Mouse (Mus musculus): ENCODE measurements at regions not wholly inside any gene's neighbourhood (a gene's known extent, or its start where the extent isn't known, plus 50 kb on each side); places are given as distances from the start of the nearest gene placed in this dataset.

GRCm38 (mm10) chr7:133204485-133204884, 80.3 kb upstream of the Ctbp2 start:
- no peaks in the 10 kb centered on the region for H3K27me3 ChIP-seq (ENCODE audit: control insufficient read depth, insufficient read depth, low read length)
- no peak overlapping the region for H3K27ac ChIP-seq (replicated peaks; ENCODE audit: insufficient read depth, low read depth, low read length)
- no peaks in the 10 kb centered on the region for H3K79me2 ChIP-seq (ENCODE audit: control insufficient read depth, insufficient read depth, low read length)
- no peaks in the 10 kb centered on the region; the same call in 1 of the 2 replicates for H3K4me1 ChIP-seq (ENCODE audit: control insufficient read depth, insufficient read depth, low read length)
- H3K36me3 ChIP-seq (ENCODE audit: control insufficient read depth, insufficient read depth, low read length) = no peaks in the 10 kb centered on the region
- H3K4me3 ChIP-seq (ENCODE audit: insufficient read depth, low read depth, low read length) = no peak overlapping the region
- DNase-seq (ENCODE audit: extremely low read depth, low read depth, low spot score) = no peak
- TF ChIP-seq POLR2A (IDR thresholded peaks at IDR 0.05; ENCODE audit: extremely low read depth, insufficient read depth, low read length) = no peak
- no peak for TF ChIP-seq CTCF (IDR thresholded peaks at IDR 0.05; ENCODE audit: low read depth, low read length)
- 76% methylated on average over 1 of the region's 1 CpGs for WGBS
- H3K9ac ChIP-seq (ENCODE audit: low read depth, low read length) = no peak overlapping the region

DNA sequence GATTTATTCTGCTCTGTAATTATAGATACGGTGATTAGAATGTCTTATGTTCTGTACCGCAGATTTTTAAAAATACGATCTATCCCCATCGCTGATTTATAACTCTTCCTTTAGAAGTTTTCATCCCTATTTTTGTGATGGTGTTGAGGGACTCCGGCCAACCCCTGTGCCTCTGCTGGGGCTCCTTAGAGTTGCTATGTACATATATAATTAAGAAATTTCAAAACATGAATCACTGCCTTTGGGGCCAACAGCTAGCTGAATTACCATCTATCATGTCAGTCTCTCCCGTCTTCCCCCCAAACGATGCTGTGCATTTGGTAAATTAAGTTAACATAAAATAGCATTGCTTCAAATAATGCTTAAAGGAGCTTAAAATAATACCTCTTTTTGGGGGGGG, 79.8 kb upstream of the Ctbp2 start:
- Histone ChIP-seq H3K9ac (ENCODE audit: low read depth, low read length) (no peak overlapping the region), H3K79me2 (ENCODE audit: control insufficient read depth, insufficient read depth, low read length) (no peaks in the 10 kb centered on the region), H3K4me1 (ENCODE audit: control insufficient read depth, insufficient read depth, low read length) (no peaks in the 10 kb centered on the region; the same call in 1 of the 2 replicates), H3K27me3 (ENCODE audit: control insufficient read depth, insufficient read depth, low read length) (no peaks in the 10 kb centered on the region), H3K4me3 (ENCODE audit: insufficient read depth, low read depth, low read length) (no peak overlapping the region), H3K27ac (replicated peaks; ENCODE audit: insufficient read depth, low read depth, low read length) (no peak overlapping the region), H3K36me3 (ENCODE audit: control insufficient read depth, insufficient read depth, low read length) (no peaks in the 10 kb centered on the region)
- WGBS = 93% methylated on average over 7 of the region's 7 CpGs
- DNase-seq (ENCODE audit: extremely low read depth, low read depth, low spot score) = no peak
- TF ChIP-seq CTCF (IDR thresholded peaks at IDR 0.05; ENCODE audit: low read depth, low read length) (no peak), POLR2A (IDR thresholded peaks at IDR 0.05; ENCODE audit: extremely low read depth, insufficient read depth, low read length) (no peak)

DNA sequence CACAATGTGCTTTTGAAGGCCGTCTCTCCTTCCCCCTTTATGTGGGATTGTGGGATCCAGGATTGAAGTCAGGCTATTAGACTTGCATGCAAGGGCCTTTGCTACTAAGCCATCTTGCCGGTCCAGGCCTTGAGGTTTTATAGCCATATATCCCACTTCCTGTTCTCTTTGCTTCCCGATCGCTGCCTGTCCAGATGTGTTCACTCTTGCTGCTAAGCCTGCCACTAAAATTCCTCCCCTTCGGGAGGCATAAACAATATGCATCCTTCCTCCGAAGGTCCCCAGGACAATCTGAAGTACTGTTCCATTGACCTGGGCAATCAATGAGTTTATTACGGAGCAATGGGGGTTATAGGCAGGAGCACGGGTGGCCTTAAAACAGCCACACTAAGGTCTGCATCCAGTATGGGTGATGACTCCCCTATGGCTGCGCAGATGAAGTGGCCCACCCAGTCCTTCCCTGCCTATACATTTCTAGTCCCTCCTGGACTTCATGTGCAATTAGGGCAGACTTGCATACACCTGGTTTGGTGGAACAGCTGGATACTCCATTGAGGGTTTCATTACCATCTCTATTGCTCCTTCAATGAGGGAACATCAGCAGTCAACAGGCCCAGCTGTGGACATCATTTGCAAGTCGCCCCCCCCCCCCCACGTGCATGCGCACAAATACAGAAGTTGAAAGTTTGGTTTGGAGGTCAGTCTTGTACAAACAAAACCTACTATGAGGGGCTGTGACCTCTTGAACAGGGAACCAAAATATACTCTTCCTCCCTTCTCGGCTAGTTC, 78.1 kb upstream of the Ctbp2 start:
- Histone ChIP-seq H3K36me3 (ENCODE audit: control insufficient read depth, insufficient read depth, low read length) (no peaks in the 10 kb centered on the region), H3K4me3 (ENCODE audit: insufficient read depth, low read depth, low read length) (no peak overlapping the region), H3K9ac (ENCODE audit: low read depth, low read length) (no peak overlapping the region), H3K27me3 (ENCODE audit: control insufficient read depth, insufficient read depth, low read length) (no peaks in the 10 kb centered on the region), H3K79me2 (ENCODE audit: control insufficient read depth, insufficient read depth, low read length) (no peaks in the 10 kb centered on the region), H3K4me1 (ENCODE audit: control insufficient read depth, insufficient read depth, low read length) (no peaks in the 10 kb centered on the region; the same call in 1 of the 2 replicates), H3K27ac (replicated peaks; ENCODE audit: insufficient read depth, low read depth, low read length) (no peak overlapping the region)
- DNase-seq (ENCODE audit: extremely low read depth, low read depth, low spot score) = no peak
- TF ChIP-seq POLR2A (IDR thresholded peaks at IDR 0.05; ENCODE audit: extremely low read depth, insufficient read depth, low read length) = no peak
- TF ChIP-seq CTCF (IDR thresholded peaks at IDR 0.05; ENCODE audit: low read depth, low read length) = no peak
- 76% methylated on average over 13 of the region's 13 CpGs for WGBS

- Histone ChIP-seq H3K9ac (ENCODE audit: low read depth, low read length) (no peak overlapping the region), H3K36me3 (ENCODE audit: control insufficient read depth, insufficient read depth, low read length) (no peaks in the 10 kb centered on the region), H3K27ac (replicated peaks; ENCODE audit: insufficient read depth, low read depth, low read length) (no peak overlapping the region), H3K4me1 (ENCODE audit: control insufficient read depth, insufficient read depth, low read length) (no peaks in the 10 kb centered on the region), H3K27me3 (ENCODE audit: control insufficient read depth, insufficient read depth, low read length) (no peaks in the 10 kb centered on the region), H3K79me2 (ENCODE audit: control insufficient read depth, insufficient read depth, low read length) (no peaks in the 10 kb centered on the region), H3K4me3 (ENCODE audit: insufficient read depth, low read depth, low read length) (no peak overlapping the region)
- no peak for TF ChIP-seq CTCF (IDR thresholded peaks at IDR 0.05; ENCODE audit: low read depth, low read length)
- no peak for TF ChIP-seq POLR2A (IDR thresholded peaks at IDR 0.05; ENCODE audit: extremely low read depth, insufficient read depth, low read length)
- no peak for DNase-seq (ENCODE audit: extremely low read depth, low read depth, low spot score)
- 62% methylated on average over 4 of the region's 4 CpGs for WGBS
Measured at GRCm38 (mm10) chr7:133199046-133199445, 74.9 kb upstream of the Ctbp2 start.

DNA sequence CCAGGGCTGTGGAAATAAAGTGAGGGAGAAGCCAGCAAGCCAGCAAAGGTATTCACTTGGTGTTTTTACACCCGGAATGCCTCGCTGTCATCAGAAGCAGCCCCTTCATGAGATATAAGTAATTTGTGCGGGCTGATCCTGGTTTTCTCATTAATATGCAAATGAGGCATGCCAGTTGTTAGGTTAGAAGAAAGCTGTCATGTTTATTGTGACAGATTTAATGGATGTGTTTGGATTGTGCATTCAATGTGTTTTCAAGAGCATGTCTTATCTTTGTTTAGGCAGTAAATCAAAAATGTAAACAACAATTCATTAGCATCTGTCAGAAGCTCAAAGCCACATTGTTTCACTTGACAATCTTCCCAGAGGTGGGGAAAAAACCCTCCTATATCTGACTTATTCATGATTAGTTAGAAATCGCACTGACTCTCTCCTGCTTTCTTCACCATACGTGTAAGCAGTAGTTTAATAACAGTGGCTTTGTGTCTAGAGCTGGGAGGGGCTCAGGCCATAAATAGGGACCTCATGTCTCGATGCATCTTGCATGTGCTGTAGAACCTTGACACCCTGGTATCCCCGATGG, 65.8 kb upstream of the Ctbp2 start:
- 60% methylated on average over 7 of the region's 7 CpGs for WGBS
- no peak overlapping the region for H3K9ac ChIP-seq (ENCODE audit: low read depth, low read length)
- H3K36me3 ChIP-seq (ENCODE audit: control insufficient read depth, insufficient read depth, low read length) = no peaks in the 10 kb centered on the region
- H3K79me2 ChIP-seq (ENCODE audit: control insufficient read depth, insufficient read depth, low read length) = no peaks in the 10 kb centered on the region
- H3K4me1 ChIP-seq (ENCODE audit: control insufficient read depth, insufficient read depth, low read length) = no peaks in the 10 kb centered on the region
- H3K27ac ChIP-seq (replicated peaks; ENCODE audit: insufficient read depth, low read depth, low read length) = no peak overlapping the region
- H3K4me3 ChIP-seq (ENCODE audit: insufficient read depth, low read depth, low read length) = no peak overlapping the region
- peaks cover 7% of the 10 kb centered on the region for H3K27me3 ChIP-seq (ENCODE audit: control insufficient read depth, insufficient read depth, low read length)
- DNase-seq (ENCODE audit: extremely low read depth, low read depth, low spot score) = no peak
- TF ChIP-seq POLR2A (IDR thresholded peaks at IDR 0.05; ENCODE audit: extremely low read depth, insufficient read depth, low read length) (no peak), CTCF (IDR thresholded peaks at IDR 0.05; ENCODE audit: low read depth, low read length) (no peak)
